Mouse (Mus musculus) intestine, embryonic 14.5 days (tissue): ENCODE measurements around the gene Meig1. TPM values are rescaled to one million over a fixed set of nuclear protein-coding genes. Genes with fewer than 3 reads are reported as not detected.

ENCODE experiments used
- ATAC-seq: fragments of 200-750 bp; cut with Nextera tagmentation; replicated peaks from 2 replicates; pipeline ENCODE4 v1.8.0; 2017; ENCODE audit warnings: low read depth, moderate number of reproducible peaks, moderate TSS enrichment, moderate library complexity; ENCODE audit not compliant: low FRiP score, low TSS enrichment
- DNase-seq: peaks from one replicate; pipeline ENCODE4 v3.0.0-alpha.2; 2018; ENCODE audit warnings: low spot score
- H3K27ac ChIP-seq: fragments of 300-500 bp; sonication (generic); 2 replicates; pipeline ENCODE4 v1.5.1; 2014; ENCODE audit warnings: low read depth, mild to moderate bottlenecking, control low read depth
- H3K27me3 ChIP-seq: fragments of 300-500 bp; sonication (generic); replicated peaks from 2 replicates; pipeline ENCODE4 v1.6.1; 2014; ENCODE audit warnings: low read length, control low read depth; ENCODE audit not compliant: control insufficient read depth, insufficient read depth
- H3K36me3 ChIP-seq: fragments of 300-500 bp; sonication (generic); 2 replicates; pipeline ENCODE4 v1.6.1; 2014; ENCODE audit warnings: low read length, control low read depth; ENCODE audit not compliant: control insufficient read depth, insufficient read depth
- H3K4me1 ChIP-seq: fragments of 300-500 bp; sonication (generic); replicated peaks from 2 replicates; pipeline ENCODE4 v1.6.1; 2014; ENCODE audit warnings: low read length, control low read depth, mixed read lengths; ENCODE audit not compliant: control insufficient read depth, insufficient read depth
- H3K4me2 ChIP-seq: fragments of 300-500 bp; sonication (generic); 2 replicates; pipeline ENCODE4 v1.6.1; 2014; ENCODE audit warnings: low read length
- H3K4me3 ChIP-seq: fragments of 300-500 bp; sonication (generic); 2 replicates; pipeline ENCODE4 v1.5.1; 2014; ENCODE audit warnings: low read depth, low read length, control low read depth, mixed read lengths
- H3K9ac ChIP-seq: fragments of 300-500 bp; sonication (generic); 2 replicates; pipeline ENCODE4 v1.6.1; 2014; ENCODE audit warnings: mild to moderate bottlenecking, low read length
- H3K9me3 ChIP-seq: fragments of 300-500 bp; sonication (generic); 2 replicates; pipeline ENCODE4 v1.6.1; 2016; ENCODE audit warnings: low read length, control low read depth; ENCODE audit not compliant: control insufficient read depth
- WGBS: fragments of 180-500 bp; shearing (Covaris S2); extraction: QIAGEN DNeasy Blood & Tissue Kit; methylation state at CpG from one replicate; pipeline ENCODE4 v1.1.7; 2014; 5-methylcytosine and 5-hydroxymethylcytosine counted together
- polyA plus RNA-seq: library from polyadenylated mRNA; unstranded; fragments of >200 nt; fragmentation: Nextera tagmentation; extraction: Ambion mirVana; gene quantifications from 2 replicates; pipeline ENCODE4 v1.2.1, GENCODE M21; 2014

The Meig1 gene
- polyA plus RNA-seq, 1 experiment from 2014 or later: not detected

DNA sequence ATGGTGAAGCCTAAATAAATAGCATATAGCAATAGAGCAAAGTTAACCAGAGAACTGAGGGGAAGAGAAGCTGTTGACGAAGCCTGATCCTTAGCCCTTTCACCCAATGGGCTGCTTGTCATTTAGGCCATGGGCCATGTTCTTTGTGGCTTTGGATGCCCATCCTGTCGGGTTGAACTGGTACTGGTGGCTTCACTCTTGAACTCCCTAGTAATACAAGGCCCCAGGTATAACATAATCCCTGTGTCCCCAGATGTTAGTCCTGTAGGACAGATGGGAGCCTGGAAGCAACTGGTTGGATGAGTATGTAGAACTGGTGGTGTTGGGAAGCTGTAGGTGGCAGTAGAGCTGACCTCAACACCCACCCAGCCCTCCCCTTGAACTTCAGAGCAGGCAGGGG, 30.5 kb downstream of the Meig1 start:
- Histone ChIP-seq H3K4me3 (no peak overlapping the region), H3K27ac (no peak overlapping the region), H3K4me1 (no peaks in the 10 kb centered on the region), H3K9me3 (no peaks in the 10 kb centered on the region), H3K27me3 (no peaks in the 10 kb centered on the region), H3K36me3 (no peaks in the 10 kb centered on the region), H3K9ac (no peak overlapping the region), H3K4me2 (no peak overlapping the region)
- ATAC-seq: no peak
- no peak for DNase-seq
- 84% methylated on average over 2 of the region's 2 CpGs for WGBS

DNA sequence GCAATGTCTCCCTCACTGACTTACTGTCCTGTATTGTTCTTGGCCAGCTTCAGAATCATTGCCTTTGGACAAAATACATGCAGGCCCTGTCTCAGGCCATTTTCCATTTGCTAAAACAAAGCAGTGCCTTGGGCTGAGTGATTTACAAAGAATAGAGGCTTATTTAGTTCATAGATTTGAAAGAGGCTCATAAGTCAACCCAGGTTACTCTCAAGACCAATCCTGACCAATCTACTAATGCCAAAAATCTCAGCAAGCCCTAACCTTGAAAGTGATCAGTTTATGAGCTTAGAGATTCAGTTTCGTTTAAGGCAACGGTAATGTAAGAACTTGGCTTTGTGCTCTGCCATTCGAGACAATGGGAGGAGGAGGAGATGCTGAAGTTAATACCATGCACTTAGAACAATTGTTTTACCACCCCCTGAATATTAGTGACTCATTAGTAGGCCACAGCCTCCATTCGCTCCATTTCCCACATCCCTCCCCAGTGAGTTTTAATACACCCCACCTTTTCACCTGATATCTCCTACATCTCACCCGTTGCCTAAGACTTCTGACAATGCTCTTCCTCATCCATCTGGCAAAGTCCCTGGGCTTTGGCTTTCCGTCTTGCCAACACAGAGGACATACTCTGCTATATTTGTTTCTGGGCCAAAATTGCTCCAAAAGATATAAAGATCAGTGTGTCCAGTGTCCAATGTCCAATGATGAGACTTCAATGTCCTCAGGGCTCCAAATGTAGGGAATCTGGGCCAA, 35.2 kb downstream of the Meig1 start:
- H3K4me3 ChIP-seq: no peak overlapping the region
- no peaks in the 10 kb centered on the region for H3K4me1 ChIP-seq
- no peaks in the 10 kb centered on the region for H3K36me3 ChIP-seq
- ATAC-seq (no peak), DNase-seq (no peak)
- WGBS: 82% methylated on average over 6 of the region's 6 CpGs
- no peak overlapping the region for H3K4me2 ChIP-seq
- no peak overlapping the region for H3K9ac ChIP-seq
- no peaks in the 10 kb centered on the region for H3K9me3 ChIP-seq
- H3K27ac ChIP-seq: no peak overlapping the region
- no peaks in the 10 kb centered on the region for H3K27me3 ChIP-seq

DNA sequence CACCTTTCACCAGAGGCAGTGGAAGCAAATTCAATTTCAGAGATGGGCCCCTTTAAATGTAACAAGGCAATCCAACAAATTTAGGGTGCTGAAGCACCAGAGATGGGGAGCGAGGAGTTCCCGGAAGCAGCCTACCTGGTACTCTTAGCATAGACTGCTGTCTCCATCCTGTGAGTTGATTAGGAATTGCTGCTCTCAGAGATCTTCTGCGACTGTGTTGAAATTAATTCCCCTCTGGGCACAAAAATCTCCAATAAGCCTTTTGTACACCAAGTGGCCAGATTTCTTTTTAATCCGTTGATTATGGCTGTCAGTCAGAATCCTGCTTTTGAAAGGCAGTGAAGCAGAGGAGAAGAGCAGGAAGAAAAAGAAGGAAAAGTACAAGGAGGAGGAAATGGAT, 57.3 kb downstream of the Meig1 start:
- H3K4me2 ChIP-seq: no peak overlapping the region
- H3K4me1 ChIP-seq: no peaks in the 10 kb centered on the region
- H3K27ac ChIP-seq: no peak overlapping the region
- H3K9me3 ChIP-seq: no peaks in the 10 kb centered on the region
- no peak overlapping the region for H3K9ac ChIP-seq
- H3K27me3 ChIP-seq: no peaks in the 10 kb centered on the region
- no peak for DNase-seq
- 60% methylated on average over 4 of the region's 4 CpGs for WGBS
- no peak overlapping the region for H3K4me3 ChIP-seq
- H3K36me3 ChIP-seq: no peaks in the 10 kb centered on the region
- ATAC-seq: no peak

DNA sequence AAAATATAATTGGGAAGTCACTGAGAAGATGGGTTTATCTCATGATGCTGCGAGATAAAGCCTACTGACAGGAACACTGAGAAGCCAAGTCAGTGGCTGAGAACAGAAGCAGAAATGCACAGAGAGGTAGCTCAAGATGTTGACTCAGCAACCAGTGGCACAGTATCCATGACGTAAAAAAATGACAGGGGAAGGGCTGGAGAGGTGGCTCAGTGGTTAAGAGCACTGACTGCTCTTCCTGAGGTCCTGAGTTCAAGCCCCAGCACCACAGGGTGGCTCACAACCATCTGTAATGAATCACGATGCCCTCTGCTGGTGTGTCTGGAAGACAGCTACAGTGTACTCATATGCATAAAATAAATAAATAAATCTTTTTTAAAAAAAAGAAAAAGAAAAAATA, 61.4 kb downstream of the Meig1 start:
- no peak for ATAC-seq
- no peak overlapping the region for H3K27ac ChIP-seq
- WGBS: 76% methylated on average over 3 of the region's 3 CpGs
- no peak for DNase-seq
- no peaks in the 10 kb centered on the region for H3K9me3 ChIP-seq
- H3K4me3 ChIP-seq: no peak overlapping the region
- no peak overlapping the region for H3K4me2 ChIP-seq
- no peak overlapping the region for H3K9ac ChIP-seq
- no peaks in the 10 kb centered on the region for H3K4me1 ChIP-seq
- H3K27me3 ChIP-seq: no peaks in the 10 kb centered on the region
- H3K36me3 ChIP-seq: no peaks in the 10 kb centered on the region

Other genes starting within 250 kb of the Meig1 start
- 49.9 and 51.0 TPM in 2 replicates for gene Nmt2, start 138.4 kb downstream of the Meig1 start, polyA plus RNA-seq
- gene Rpp38, start 90.0 kb downstream of the Meig1 start, polyA plus RNA-seq: 28.3 and 36.5 TPM in 2 replicates
- 0.75 and 0.76 TPM in 2 replicates for gene Acbd7, start 86.5 kb downstream of the Meig1 start, polyA plus RNA-seq
- gene Olah, start 25.4 kb downstream of the Meig1 start, polyA plus RNA-seq: not detected in 2 replicates
- gene Dclre1c, start 1.5 kb upstream of the Meig1 start, polyA plus RNA-seq: 7.2 and 7.8 TPM in 2 replicates
- gene Suv39h2, start 52.4 kb upstream of the Meig1 start, polyA plus RNA-seq: 15.3 and 16.0 TPM in 2 replicates
- gene Gm45902, start 90.1 kb upstream of the Meig1 start, polyA plus RNA-seq: 4.8 and 5.1 TPM in 2 replicates
- gene Hspa14, start 90.2 kb upstream of the Meig1 start, polyA plus RNA-seq: 113 and 119 TPM in 2 replicates
- 0.22 TPM in 2 replicates for gene Cdnf, start 90.4 kb upstream of the Meig1 start, polyA plus RNA-seq
- gene Fam107b, start 147.8 kb upstream of the Meig1 start, polyA plus RNA-seq: 61.2 and 67.1 TPM in 2 replicates